Mouse (Mus musculus) cerebellum, adult 2 months (tissue): Measurements from ENCODE around the gene Myh7b. TPM values are rescaled to one million over a fixed set of nuclear protein-coding genes. Genes with fewer than 3 reads are reported as not detected.

Experiments
- DNase-seq, 2 experiments: peaks; one replicate each; pipeline ENCODE4 v3.0.0; 2021
- H3K27ac ChIP-seq: fragments of 200-500 bp; 2 replicates; pipeline ENCODE4 v1.5.1; 2012; ENCODE audit warnings: low read length, control low read depth, inconsistent platforms; ENCODE audit not compliant: insufficient read depth
- H3K27me3 ChIP-seq: fragments of 200-500 bp; 2 replicates; pipeline ENCODE4 v1.6.1; 2012; ENCODE audit warnings: inconsistent platforms, mild to moderate bottlenecking, low read length, moderate library complexity; ENCODE audit not compliant: control insufficient read depth, insufficient read depth
- H3K4me1 ChIP-seq: fragments of 200-500 bp; 2 replicates; pipeline ENCODE4 v1.6.1; 2011; ENCODE audit warnings: low read length; ENCODE audit not compliant: control insufficient read depth, insufficient read depth
- H3K4me3 ChIP-seq: fragments of 200-500 bp; replicated peaks from 2 replicates; pipeline ENCODE3; 2011; ENCODE audit warnings: mild to moderate bottlenecking, low read depth, low read length, control low read depth; ENCODE audit not compliant: insufficient read depth
- CTCF ChIP-seq: fragments of 200-500 bp; IDR thresholded peaks from 2 replicates; pipeline ENCODE4 v1.5.1; 2011; ENCODE audit warnings: low read depth, mild to moderate bottlenecking, control low read depth, low read length, moderate library complexity, borderline replicate concordance; ENCODE audit not compliant: insufficient read depth
- POLR2A ChIP-seq: fragments of 200-500 bp; IDR thresholded peaks from 2 replicates; pipeline ENCODE4 v1.6.1; 2011; ENCODE audit warnings: low read length, control low read depth, borderline replicate concordance; ENCODE audit not compliant: insufficient read depth
- WGBS: fragments of 180-500 bp; shearing (Covaris S2); methylation state at CpG from one replicate; pipeline ENCODE4 v1.1.7; 2018; 5-methylcytosine and 5-hydroxymethylcytosine counted together
- polyA plus RNA-seq: library from polyadenylated mRNA; depleted of rRNA; stranded (reverse); fragments of >200 nt; gene quantifications from 2 replicates; pipeline ENCODE4 v1.2.3, GENCODE M21; 2012; rRNA removed

The Myh7b gene
- polyA plus RNA-seq = 17.6 and 20.8 TPM in 2 replicates

DNA sequence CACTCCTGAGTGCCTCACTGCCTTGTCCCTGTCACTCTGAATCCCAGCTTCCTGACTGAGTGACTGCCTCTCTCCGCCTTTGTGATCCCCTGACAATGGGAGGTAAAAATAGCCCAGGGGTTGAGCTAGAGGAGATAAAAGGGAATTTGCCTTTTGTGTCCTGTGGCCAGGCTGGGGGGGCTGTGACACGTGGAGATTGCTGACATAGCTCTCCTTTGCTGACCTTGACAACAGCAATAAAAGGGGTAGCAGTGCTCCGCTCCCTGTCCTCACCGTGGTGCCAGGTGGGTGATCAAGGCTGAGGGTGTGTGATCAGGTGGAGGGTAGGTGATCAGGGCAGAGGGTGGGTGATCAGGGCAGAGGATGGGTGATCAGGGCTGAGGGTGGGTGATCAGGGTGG lies at the start of gene Myh7b:
Gene Myh7b (plus strand): TSS at position 235 of the 400 bp plus-strand sequence.
- TF ChIP-seq POLR2A (no peak), CTCF (no peak)
- no peak for DNase-seq
- WGBS = 40% methylated on average over 4 of the region's 4 CpGs

DNA sequence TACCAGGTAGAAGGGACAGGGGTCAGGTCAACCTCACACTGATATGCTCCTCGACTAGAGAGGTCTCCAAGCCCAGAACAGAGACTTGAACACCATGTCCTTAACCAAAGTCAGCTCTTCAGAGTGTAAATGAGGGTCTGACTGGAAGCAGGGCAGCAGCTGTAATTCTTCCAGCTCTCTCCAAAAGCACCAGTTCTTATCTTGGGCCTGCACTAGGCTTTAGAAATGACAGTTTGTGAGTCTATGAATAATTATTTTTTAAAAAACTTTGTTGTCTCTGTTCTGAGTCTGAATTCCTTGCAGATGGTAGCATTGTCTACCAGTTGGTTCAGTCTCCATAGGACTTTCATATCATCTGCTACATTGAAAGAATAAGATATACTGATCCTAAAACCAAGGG lies 48.8 kb upstream of the Myh7b start:
- H3K4me3 ChIP-seq = no peak overlapping the region
- no peaks in the 10 kb centered on the region for H3K27me3 ChIP-seq
- no peak for DNase-seq
- TF ChIP-seq POLR2A (no peak), CTCF (no peak)
- no peak overlapping the region for H3K27ac ChIP-seq
- 31% methylated on average over 1 of the region's 1 CpGs for WGBS
- H3K4me1 ChIP-seq = no peaks in the 10 kb centered on the region

More for the DNA sequence above, at the start of gene Myh7b:
- no peaks in the 10 kb centered on the region for H3K27me3 ChIP-seq
- H3K4me1 ChIP-seq = peaks cover 10% of the 10 kb centered on the region
- H3K27ac ChIP-seq = no peak within 1 kb of the TSS
- H3K4me3 ChIP-seq = no peak within 1 kb of the TSS

DNA sequence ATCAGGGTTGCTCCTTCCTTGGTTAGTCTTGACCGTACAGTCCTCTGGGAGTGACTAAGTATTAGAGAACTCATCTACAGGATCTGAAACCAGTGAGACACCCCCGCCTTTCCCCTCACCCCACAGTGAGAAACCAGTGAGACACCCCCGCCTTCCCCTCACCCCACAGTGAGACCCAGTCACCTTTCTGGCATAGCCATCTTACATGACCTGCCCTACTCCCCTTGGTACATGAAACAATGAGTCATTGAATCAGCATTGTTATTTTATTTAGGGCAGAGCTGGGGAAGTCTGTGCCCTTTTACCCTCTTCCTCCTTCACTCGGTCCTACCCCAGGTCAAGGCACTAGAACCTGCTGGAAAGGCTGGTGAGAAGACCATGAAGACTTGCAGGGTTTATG lies 48.1 kb upstream of the Myh7b start:
- Histone ChIP-seq H3K4me1 (no peaks in the 10 kb centered on the region), H3K4me3 (no peak overlapping the region), H3K27ac (no peak overlapping the region), H3K27me3 (no peaks in the 10 kb centered on the region)
- no peak for TF ChIP-seq CTCF
- no peak for DNase-seq
- WGBS = 89% methylated on average over 4 of the region's 4 CpGs

DNA sequence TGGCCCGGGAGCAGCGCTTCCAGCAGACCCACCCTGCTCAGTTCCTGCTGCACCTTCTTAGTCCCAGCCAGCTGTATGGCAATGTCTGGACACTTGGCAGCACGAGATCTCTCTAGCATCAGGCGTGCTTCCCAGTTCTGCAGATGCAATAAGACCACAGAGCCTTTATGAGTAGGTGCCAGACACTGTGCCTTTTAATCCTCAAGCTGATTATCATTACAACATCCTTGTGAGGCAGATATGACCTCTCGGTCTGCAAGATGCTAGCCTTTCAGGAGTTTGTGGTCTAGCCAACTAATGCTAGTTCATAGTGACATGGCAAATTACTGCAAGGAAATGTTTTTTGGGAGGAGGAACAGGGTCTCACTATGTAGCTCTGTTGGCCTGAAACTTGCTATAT lies 43.3 kb upstream of the Myh7b start:
- H3K4me1 ChIP-seq = no peaks in the 10 kb centered on the region
- WGBS = 74% methylated on average over 5 of the region's 5 CpGs
- no peak overlapping the region for H3K4me3 ChIP-seq
- TF ChIP-seq CTCF = no peak
- TF ChIP-seq POLR2A = no peak
- no peak for DNase-seq
- no peaks in the 10 kb centered on the region for H3K27me3 ChIP-seq
- no peak overlapping the region for H3K27ac ChIP-seq

DNA sequence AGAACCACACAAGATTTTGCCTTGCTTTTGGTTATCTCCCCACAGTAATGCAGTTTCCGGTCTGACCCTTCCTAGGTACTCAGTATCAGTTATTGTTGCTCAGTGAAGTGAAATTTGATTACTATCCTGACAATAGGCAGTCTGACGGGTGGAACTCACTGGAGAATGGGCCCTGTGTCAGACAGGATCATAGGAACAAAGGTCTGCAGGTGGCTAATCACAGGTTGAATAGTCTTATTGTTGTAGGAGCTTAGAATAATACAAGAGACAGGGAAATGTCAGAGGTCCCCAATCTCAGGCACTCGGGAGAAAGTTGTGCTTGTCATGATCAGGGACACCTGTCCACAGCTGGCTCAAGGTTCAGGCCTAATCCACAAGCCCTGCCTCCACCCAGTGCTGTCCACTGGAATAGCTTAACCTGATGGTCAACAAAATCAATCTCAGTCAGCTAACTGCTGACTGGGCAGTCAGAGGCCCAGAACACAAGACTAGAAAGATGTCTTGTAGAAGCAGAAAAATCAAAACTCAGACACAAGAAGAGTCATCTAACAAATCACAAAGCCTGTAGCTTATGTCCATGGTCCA lies 41.7 kb upstream of the Myh7b start:
- no peak for DNase-seq
- TF ChIP-seq CTCF (no peak), POLR2A (no peak)
- Histone ChIP-seq H3K27me3 (no peaks in the 10 kb centered on the region), H3K4me3 (no peak overlapping the region), H3K27ac (no peak overlapping the region), H3K4me1 (no peaks in the 10 kb centered on the region)
- 37% methylated on average over 3 of the region's 3 CpGs for WGBS

DNA sequence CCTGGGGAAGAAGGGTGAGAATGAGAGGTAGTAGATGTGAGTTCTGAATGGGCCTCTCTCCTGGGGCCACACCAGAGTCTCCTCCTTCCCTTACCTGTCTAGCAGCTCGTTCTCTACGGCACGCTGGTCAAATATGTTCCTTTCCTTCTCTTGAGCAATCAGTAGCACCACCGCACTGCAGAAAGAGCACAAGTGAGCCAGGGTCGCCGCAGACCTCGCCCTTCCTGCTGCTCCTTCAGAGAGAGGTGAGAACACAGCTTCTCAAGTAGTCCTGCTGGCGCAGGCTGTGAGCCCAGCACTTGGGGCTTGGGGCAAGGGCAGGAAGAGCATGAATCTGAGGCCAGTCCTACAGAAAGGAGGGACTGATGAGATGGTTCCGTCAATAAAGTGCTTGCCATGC lies 38.0 kb upstream of the Myh7b start:
- 92% methylated on average over 9 of the region's 9 CpGs for WGBS
- no peak for TF ChIP-seq CTCF
- no peak for TF ChIP-seq POLR2A
- Histone ChIP-seq H3K27me3 (no peaks in the 10 kb centered on the region), H3K4me3 (no peak overlapping the region), H3K4me1 (no peaks in the 10 kb centered on the region), H3K27ac (no peak overlapping the region)
- no peak for DNase-seq

DNA sequence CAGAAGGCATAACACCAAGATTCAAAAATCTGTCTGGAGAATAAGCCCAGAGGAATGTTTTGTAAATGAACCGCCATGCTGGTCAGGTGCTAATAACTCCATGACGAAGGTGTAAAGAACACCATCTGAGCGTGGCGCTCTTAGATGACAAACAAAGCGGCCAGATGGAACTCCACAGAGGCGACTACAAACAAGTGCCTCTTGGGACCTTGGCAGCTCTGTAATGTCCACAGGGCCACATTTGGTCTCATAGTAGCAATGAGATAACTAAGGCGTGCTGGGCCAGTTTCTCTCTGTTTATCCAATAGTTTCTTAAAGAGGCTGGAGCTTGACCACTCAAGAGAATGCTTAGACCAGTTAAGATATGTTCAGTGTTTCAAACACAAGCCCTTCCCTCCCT lies 37.0 kb upstream of the Myh7b start:
- Histone ChIP-seq H3K4me3 (no peak overlapping the region), H3K27me3 (no peaks in the 10 kb centered on the region), H3K4me1 (no peaks in the 10 kb centered on the region), H3K27ac (no peak overlapping the region)
- peak in 1 of 2 experiments; percentile 30 for DNase-seq
- WGBS = 63% methylated on average over 7 of the region's 7 CpGs
- no peak for TF ChIP-seq CTCF
- TF ChIP-seq POLR2A = no peak

DNA sequence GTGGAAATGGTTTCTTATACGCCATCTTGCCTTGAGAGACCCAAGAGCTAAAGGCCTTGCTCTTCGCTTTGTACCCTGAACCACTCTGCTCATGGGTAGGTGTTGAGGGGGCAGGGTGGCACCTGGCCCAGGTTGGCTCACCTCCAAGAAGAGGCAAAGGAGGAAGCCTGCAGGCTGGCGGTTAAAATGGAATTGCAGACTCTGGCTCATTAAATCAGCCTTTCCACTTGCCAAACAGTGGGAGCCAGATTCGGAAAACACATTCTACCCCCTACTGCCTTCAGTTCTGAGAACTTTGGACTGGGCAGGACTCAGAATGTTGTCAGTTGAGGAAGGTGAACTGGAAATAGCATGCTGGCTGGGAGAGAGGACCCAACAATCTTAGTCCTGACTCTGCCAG lies 36.3 kb upstream of the Myh7b start:
- TF ChIP-seq POLR2A (no peak), CTCF (no peak; the same call in 1 of the 2 replicates)
- no peaks in the 10 kb centered on the region for H3K27me3 ChIP-seq
- no peak overlapping the region for H3K4me3 ChIP-seq
- H3K27ac ChIP-seq = no peak overlapping the region; the same call in 1 of the 2 replicates
- DNase-seq = peak; percentile 64 to 73
- H3K4me1 ChIP-seq = no peaks in the 10 kb centered on the region
- 26% methylated on average over 4 of the region's 4 CpGs for WGBS

DNA sequence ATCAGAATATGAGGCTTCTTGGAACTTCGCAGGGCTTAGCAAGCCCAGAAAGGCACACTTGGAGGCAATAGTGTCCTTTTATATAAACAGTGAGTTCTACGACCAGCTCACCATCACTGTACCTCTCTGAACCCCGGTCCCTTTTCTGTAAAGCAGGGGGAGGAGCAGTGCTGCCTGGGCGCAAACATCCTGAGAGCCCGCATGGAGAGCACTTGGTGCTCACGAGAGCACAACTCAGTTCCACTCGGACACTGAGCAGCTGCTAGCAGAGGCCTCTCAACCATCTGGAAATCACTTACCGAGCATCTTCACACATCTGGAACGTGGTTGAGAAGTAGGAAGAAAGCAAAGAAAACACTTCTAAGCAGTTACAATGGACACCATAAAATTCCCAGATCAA lies 34.4 kb upstream of the Myh7b start:
- TF ChIP-seq CTCF (no peak), POLR2A (no peak)
- Histone ChIP-seq H3K27ac (no peak overlapping the region), H3K4me3 (no peak overlapping the region), H3K27me3 (no peaks in the 10 kb centered on the region), H3K4me1 (no peaks in the 10 kb centered on the region)
- no peak for DNase-seq
- 90% methylated on average over 9 of the region's 9 CpGs for WGBS
